Mouse (Mus musculus) intestine, postnatal 0 days (tissue): ENCODE results near the gene Tff3. TPM values are rescaled to one million over a fixed set of nuclear protein-coding genes. Genes with fewer than 3 reads are reported as not detected.

Source experiments
- ATAC-seq: fragments of 200-750 bp; cut with Nextera tagmentation; 2 replicates; pipeline ENCODE4 v1.8.0; 2017; ENCODE audit warnings: mild to moderate bottlenecking, moderate TSS enrichment, moderate library complexity
- H3K27ac ChIP-seq: fragments of 300-500 bp; sonication (generic); 2 replicates; pipeline ENCODE4 v1.5.1; 2014; ENCODE audit warnings: mild to moderate bottlenecking, low read depth, low read length, moderate library complexity
- H3K27me3 ChIP-seq: fragments of 300-500 bp; sonication (generic); replicated peaks from 2 replicates; pipeline ENCODE4 v1.6.1; 2014; ENCODE audit warnings: low read length, mixed read lengths; ENCODE audit not compliant: control insufficient read depth, insufficient read depth
- H3K36me3 ChIP-seq: fragments of 300-500 bp; sonication (generic); 2 replicates; pipeline ENCODE4 v1.6.1; 2014; ENCODE audit warnings: mild to moderate bottlenecking, moderate library complexity; ENCODE audit not compliant: control insufficient read depth, insufficient read depth
- H3K4me1 ChIP-seq: fragments of 300-500 bp; sonication (generic); replicated peaks from 2 replicates; pipeline ENCODE4 v1.6.1; 2014; ENCODE audit warnings: antibody characterized with exemption, low read length, mixed read lengths; ENCODE audit not compliant: control insufficient read depth, insufficient read depth
- H3K4me2 ChIP-seq: fragments of 300-500 bp; sonication (generic); replicated peaks from 2 replicates; pipeline ENCODE4 v1.6.1; 2014; ENCODE audit warnings: low read depth, mild to moderate bottlenecking, moderate library complexity
- H3K4me3 ChIP-seq: fragments of 300-500 bp; sonication (generic); 2 replicates; pipeline ENCODE4 v1.5.1; 2014; ENCODE audit warnings: low read depth, low read length
- H3K9ac ChIP-seq: fragments of 300-500 bp; sonication (generic); 2 replicates; pipeline ENCODE4 v1.6.1; 2014; ENCODE audit warnings: mild to moderate bottlenecking, low read depth, low read length
- H3K9me3 ChIP-seq: fragments of 300-500 bp; sonication (generic); 2 replicates; pipeline ENCODE4 v1.6.1; 2016; ENCODE audit warnings: mixed run types; ENCODE audit not compliant: control insufficient read depth
- CTCF ChIP-seq: sonication (generic); IDR thresholded peaks from 2 replicates; pipeline ENCODE4 v1.5.1; 2016; ENCODE audit warnings: low read depth, mild to moderate bottlenecking, control low read depth, antibody characterized with exemption, moderate library complexity
- WGBS: fragments of 180-500 bp; shearing (Covaris S2); extraction: QIAGEN DNeasy Blood & Tissue Kit; methylation state at CpG from one replicate; pipeline ENCODE4 v1.1.7; 2014; 5-methylcytosine and 5-hydroxymethylcytosine counted together
- polyA plus RNA-seq: library from polyadenylated mRNA; unstranded; fragments of >200 nt; fragmentation: Nextera tagmentation; extraction: Ambion mirVana; gene quantifications from 2 replicates; pipeline ENCODE4 v1.2.1, GENCODE M21; 2015

Gene Tff3
- polyA plus RNA-seq, 1 experiment from 2014 or later, result 2,206 TPM

- Histone ChIP-seq H3K27me3 (no peaks in the 10 kb centered on the region), H3K4me2 (no peak overlapping the region), H3K9me3 (no peaks in the 10 kb centered on the region), H3K27ac (no peak overlapping the region), H3K9ac (no peak overlapping the region), H3K4me1 (no peaks in the 10 kb centered on the region), H3K36me3 (no peaks in the 10 kb centered on the region), H3K4me3 (no peak overlapping the region)
- TF ChIP-seq CTCF, result no peak
- no peak for ATAC-seq
- 78% methylated on average over 7 of the region's 7 CpGs for WGBS
Measured at GRCm38 (mm10) chr17:31095570-31095969, 33.9 kb downstream of the Tff3 start.

DNA sequence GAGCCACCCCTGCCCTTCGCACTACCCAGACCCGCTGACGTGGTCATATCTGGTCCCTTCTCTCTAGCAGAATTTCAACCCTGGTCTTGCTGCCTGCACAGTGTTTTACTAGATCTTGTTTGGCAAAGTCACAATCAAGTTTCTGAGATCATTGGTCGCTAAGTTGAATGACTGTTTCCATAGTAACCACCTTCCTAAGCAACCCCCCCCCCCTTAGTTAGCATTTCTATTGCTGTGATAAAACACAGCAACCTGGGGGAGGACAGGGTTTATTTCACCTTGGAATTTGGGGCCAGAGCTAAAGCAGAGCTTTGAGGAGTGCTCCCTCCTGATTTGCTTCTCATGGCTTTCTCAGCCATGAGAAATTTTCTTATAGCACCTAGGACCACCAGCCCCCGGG, 34.7 kb downstream of the Tff3 start:
- ATAC-seq, result no peak
- no peak overlapping the region for H3K4me2 ChIP-seq
- WGBS, result 59% methylated on average over 5 of the region's 5 CpGs
- no peaks in the 10 kb centered on the region for H3K9me3 ChIP-seq
- no peak overlapping the region for H3K9ac ChIP-seq
- H3K4me3 ChIP-seq, result no peak overlapping the region
- no peaks in the 10 kb centered on the region for H3K36me3 ChIP-seq
- no peaks in the 10 kb centered on the region for H3K4me1 ChIP-seq
- H3K27me3 ChIP-seq, result no peaks in the 10 kb centered on the region
- no peak for TF ChIP-seq CTCF
- H3K27ac ChIP-seq, result no peak overlapping the region

- ATAC-seq, result no peak
- 50% methylated on average over 13 of the region's 13 CpGs for WGBS
Measured at GRCm38 (mm10) chr17:31091023-31091735, 38.3 kb downstream of the Tff3 start.

GRCm38 (mm10) chr17:31089848-31090247, 39.6 kb downstream of the Tff3 start:
- WGBS, result 58% methylated on average over 8 of the region's 8 CpGs
- no peak overlapping the region for H3K27ac ChIP-seq
- H3K36me3 ChIP-seq, result no peaks in the 10 kb centered on the region
- no peak overlapping the region for H3K9ac ChIP-seq
- no peak for ATAC-seq
- no peak overlapping the region for H3K4me3 ChIP-seq
- no peaks in the 10 kb centered on the region for H3K4me1 ChIP-seq
- no peak overlapping the region for H3K4me2 ChIP-seq
- no peak for TF ChIP-seq CTCF
- no peaks in the 10 kb centered on the region for H3K9me3 ChIP-seq
- H3K27me3 ChIP-seq, result no peaks in the 10 kb centered on the region

More at GRCm38 (mm10) chr17:31091023-31091735, 38.3 kb downstream of the Tff3 start:
- no peaks in the 10 kb centered on the region for H3K36me3 ChIP-seq
- H3K4me2 ChIP-seq, result no peak overlapping the region
- H3K27me3 ChIP-seq, result no peaks in the 10 kb centered on the region
- no peaks in the 10 kb centered on the region for H3K9me3 ChIP-seq
- no peak overlapping the region for H3K27ac ChIP-seq
- TF ChIP-seq CTCF, result no peak
- H3K9ac ChIP-seq, result no peak overlapping the region
- no peaks in the 10 kb centered on the region for H3K4me1 ChIP-seq
- no peak overlapping the region for H3K4me3 ChIP-seq

DNA sequence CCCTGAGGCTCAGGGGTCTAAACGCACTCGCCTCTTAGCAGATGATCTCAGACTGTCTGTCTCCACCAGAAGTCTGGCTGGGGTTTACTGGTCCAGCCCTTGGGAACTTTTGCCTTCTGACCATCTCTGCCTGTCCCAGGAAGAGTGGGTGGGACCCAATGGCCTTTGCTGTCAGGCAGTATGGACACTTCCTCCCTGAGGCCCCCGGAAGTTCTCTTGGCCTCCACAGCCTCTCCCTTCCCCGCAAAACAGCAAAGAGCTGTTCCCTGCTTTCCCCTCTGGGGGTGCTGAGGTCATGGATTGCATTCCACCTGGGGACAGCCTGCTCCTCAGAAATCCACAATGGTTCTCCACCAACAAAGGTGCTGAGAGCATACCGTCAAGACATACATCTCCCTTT, 40.7 kb downstream of the Tff3 start:
- TF ChIP-seq CTCF, result no peak
- Histone ChIP-seq H3K27ac (no peak overlapping the region), H3K36me3 (no peaks in the 10 kb centered on the region), H3K4me3 (no peak overlapping the region), H3K4me2 (no peak overlapping the region), H3K4me1 (no peaks in the 10 kb centered on the region), H3K9ac (no peak overlapping the region), H3K27me3 (no peaks in the 10 kb centered on the region), H3K9me3 (no peaks in the 10 kb centered on the region)
- no peak for ATAC-seq
- 55% methylated on average over 5 of the region's 5 CpGs for WGBS

DNA sequence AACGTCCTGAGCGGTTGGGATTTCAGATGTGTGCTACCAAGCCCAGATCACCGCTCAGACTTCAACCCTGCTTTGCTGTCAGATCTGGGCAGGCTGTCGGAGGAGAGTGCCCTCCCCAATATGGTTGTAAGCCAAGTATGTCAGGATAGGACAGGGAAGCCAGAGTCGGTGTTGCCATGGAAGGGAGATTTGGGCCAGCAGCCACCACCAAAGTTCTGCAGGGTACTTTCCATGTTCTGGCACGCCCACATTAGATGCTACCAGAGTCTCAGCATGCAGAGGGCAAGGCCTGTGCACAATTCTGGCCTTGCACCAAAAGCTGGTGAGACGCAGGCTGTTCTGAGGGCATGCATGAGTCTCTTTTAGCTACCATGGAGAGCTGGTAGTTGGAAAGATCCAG, 43.2 kb downstream of the Tff3 start:
- H3K4me2 ChIP-seq, result no peak overlapping the region
- H3K36me3 ChIP-seq, result no peaks in the 10 kb centered on the region
- H3K9me3 ChIP-seq, result no peaks in the 10 kb centered on the region
- no peaks in the 10 kb centered on the region for H3K4me1 ChIP-seq
- no peak overlapping the region for H3K27ac ChIP-seq
- H3K27me3 ChIP-seq, result no peaks in the 10 kb centered on the region
- 90% methylated on average over 7 of the region's 7 CpGs for WGBS
- TF ChIP-seq CTCF, result no peak
- no peak for ATAC-seq
- H3K9ac ChIP-seq, result no peak overlapping the region
- no peak overlapping the region for H3K4me3 ChIP-seq

GRCm38 (mm10) chr17:31085519-31085918, 43.9 kb downstream of the Tff3 start:
- Histone ChIP-seq H3K4me1 (no peaks in the 10 kb centered on the region), H3K4me3 (no peak overlapping the region), H3K27me3 (no peaks in the 10 kb centered on the region), H3K9me3 (no peaks in the 10 kb centered on the region), H3K4me2 (no peak overlapping the region), H3K27ac (no peak overlapping the region), H3K9ac (no peak overlapping the region), H3K36me3 (no peaks in the 10 kb centered on the region)
- WGBS, result 96% methylated on average over 3 of the region's 3 CpGs
- no peak for TF ChIP-seq CTCF
- no peak for ATAC-seq
